Mouse (Mus musculus) kidney, adult 2 months (tissue): ENCODE measurements at regions not wholly inside any gene's neighbourhood (a gene's known extent, or its start where the extent isn't known, plus 50 kb on each side); places are given as distances from the start of the nearest gene placed in this dataset.

Experiments used
- DNase-seq: peaks from one replicate; pipeline ENCODE4 v3.0.0; 2021
- H3K27ac ChIP-seq: fragments of 200-500 bp; 2 replicates; pipeline ENCODE4 v1.5.1; 2012; ENCODE audit warnings: low read depth, low read length, control low read depth, inconsistent platforms; ENCODE audit not compliant: insufficient read depth
- H3K27me3 ChIP-seq: fragments of 200-500 bp; replicated peaks from 2 replicates; pipeline ENCODE4 v1.6.1; 2012; ENCODE audit warnings: mild to moderate bottlenecking, moderate library complexity, low read length, inconsistent platforms; ENCODE audit not compliant: control insufficient read depth, insufficient read depth
- H3K36me3 ChIP-seq: fragments of 200-500 bp; 2 replicates; pipeline ENCODE4 v1.6.1; 2012; ENCODE audit warnings: mild to moderate bottlenecking, moderate library complexity, low read length, inconsistent platforms; ENCODE audit not compliant: control insufficient read depth, insufficient read depth
- H3K4me1 ChIP-seq: fragments of 200-500 bp; 2 replicates; pipeline ENCODE4 v1.6.1; 2011; ENCODE audit warnings: low read length; ENCODE audit not compliant: control insufficient read depth, insufficient read depth
- H3K4me3 ChIP-seq: fragments of 200-500 bp; 2 replicates; pipeline ENCODE4 v1.5.1; 2011; ENCODE audit warnings: mild to moderate bottlenecking, low read depth, low read length, control low read depth; ENCODE audit not compliant: insufficient read depth
- CTCF ChIP-seq: fragments of 200-500 bp; conservative IDR thresholded peaks from 2 replicates; pipeline ENCODE4 v1.5.1; 2011; ENCODE audit warnings: low read depth, mild to moderate bottlenecking, control low read depth, low read length, moderate library complexity, mixed read lengths; ENCODE audit not compliant: insufficient read depth, insufficient read length
- POLR2A ChIP-seq: fragments of 200-500 bp; IDR thresholded peaks from one replicate; pipeline ENCODE4 v1.6.1; 2011; ENCODE audit warnings: low read depth, low read length, control low read depth
- WGBS: fragments of 180-500 bp; shearing (Covaris S2); methylation state at CpG from one replicate; pipeline ENCODE4 v1.1.7; 2018; 5-methylcytosine and 5-hydroxymethylcytosine counted together

DNA sequence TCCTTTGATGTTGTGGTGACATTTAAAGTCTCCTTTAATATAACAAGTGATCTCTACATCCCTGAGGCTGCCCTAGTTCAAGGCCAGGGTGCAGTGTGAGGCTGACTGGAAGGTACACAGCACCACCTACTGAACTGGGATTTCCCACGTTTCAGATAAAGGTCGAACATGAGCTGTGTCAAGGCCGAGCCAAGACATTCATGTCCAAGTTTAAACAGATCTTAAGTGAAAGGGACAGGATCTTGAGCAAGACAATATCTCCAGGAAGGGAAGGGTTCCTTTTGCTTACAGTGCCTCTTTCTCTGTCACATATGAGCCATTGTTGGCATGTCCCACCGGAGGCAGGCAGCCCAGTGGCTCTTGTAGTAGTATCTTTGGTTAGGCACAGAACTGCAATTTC is 343.0 kb downstream of the Mctp2 start:
- no peaks in the 10 kb centered on the region for H3K36me3 ChIP-seq
- no peaks in the 10 kb centered on the region for H3K27me3 ChIP-seq
- no peaks in the 10 kb centered on the region for H3K4me1 ChIP-seq
- H3K27ac ChIP-seq, result no peak overlapping the region
- 60% methylated on average over 4 of the region's 4 CpGs for WGBS
- no peak overlapping the region for H3K4me3 ChIP-seq
- TF ChIP-seq CTCF (peak; percentile 46), POLR2A (no peak)
- peak; percentile 74 for DNase-seq

- no peak overlapping the region for H3K4me3 ChIP-seq
- TF ChIP-seq POLR2A (no peak), CTCF (no peak)
- WGBS, result 87% methylated on average over 3 of the region's 3 CpGs
- H3K27me3 ChIP-seq, result no peaks in the 10 kb centered on the region
- no peak overlapping the region for H3K27ac ChIP-seq
- no peaks in the 10 kb centered on the region for H3K36me3 ChIP-seq
- DNase-seq, result no peak
- no peaks in the 10 kb centered on the region for H3K4me1 ChIP-seq
Observed at GRCm38 (mm10) chr7:71962851-71963250, 343.6 kb downstream of the Mctp2 start.

- WGBS, result 3% methylated on average over 11 of the region's 11 CpGs
- Histone ChIP-seq H3K36me3 (no peaks in the 10 kb centered on the region), H3K27me3 (no peaks in the 10 kb centered on the region), H3K27ac (peak overlapping the region; percentile 49; the same call in 1 of the 2 replicates), H3K4me3 (no peak overlapping the region), H3K4me1 (no peaks in the 10 kb centered on the region)
- TF ChIP-seq CTCF (no peak), POLR2A (no peak)
- peak; percentile 85 for DNase-seq
Observed at GRCm38 (mm10) chr7:71960453-71961230, 345.8 kb downstream of the Mctp2 start.

- 79% methylated on average over 6 of the region's 6 CpGs for WGBS
- Histone ChIP-seq H3K27ac (no peak overlapping the region), H3K36me3 (no peaks in the 10 kb centered on the region), H3K27me3 (no peaks in the 10 kb centered on the region), H3K4me3 (no peak overlapping the region), H3K4me1 (no peaks in the 10 kb centered on the region)
- peak; percentile 21 for DNase-seq
- TF ChIP-seq POLR2A, result no peak
- no peak for TF ChIP-seq CTCF
Observed at GRCm38 (mm10) chr7:71946548-71946947, 359.9 kb downstream of the Mctp2 start.

DNA sequence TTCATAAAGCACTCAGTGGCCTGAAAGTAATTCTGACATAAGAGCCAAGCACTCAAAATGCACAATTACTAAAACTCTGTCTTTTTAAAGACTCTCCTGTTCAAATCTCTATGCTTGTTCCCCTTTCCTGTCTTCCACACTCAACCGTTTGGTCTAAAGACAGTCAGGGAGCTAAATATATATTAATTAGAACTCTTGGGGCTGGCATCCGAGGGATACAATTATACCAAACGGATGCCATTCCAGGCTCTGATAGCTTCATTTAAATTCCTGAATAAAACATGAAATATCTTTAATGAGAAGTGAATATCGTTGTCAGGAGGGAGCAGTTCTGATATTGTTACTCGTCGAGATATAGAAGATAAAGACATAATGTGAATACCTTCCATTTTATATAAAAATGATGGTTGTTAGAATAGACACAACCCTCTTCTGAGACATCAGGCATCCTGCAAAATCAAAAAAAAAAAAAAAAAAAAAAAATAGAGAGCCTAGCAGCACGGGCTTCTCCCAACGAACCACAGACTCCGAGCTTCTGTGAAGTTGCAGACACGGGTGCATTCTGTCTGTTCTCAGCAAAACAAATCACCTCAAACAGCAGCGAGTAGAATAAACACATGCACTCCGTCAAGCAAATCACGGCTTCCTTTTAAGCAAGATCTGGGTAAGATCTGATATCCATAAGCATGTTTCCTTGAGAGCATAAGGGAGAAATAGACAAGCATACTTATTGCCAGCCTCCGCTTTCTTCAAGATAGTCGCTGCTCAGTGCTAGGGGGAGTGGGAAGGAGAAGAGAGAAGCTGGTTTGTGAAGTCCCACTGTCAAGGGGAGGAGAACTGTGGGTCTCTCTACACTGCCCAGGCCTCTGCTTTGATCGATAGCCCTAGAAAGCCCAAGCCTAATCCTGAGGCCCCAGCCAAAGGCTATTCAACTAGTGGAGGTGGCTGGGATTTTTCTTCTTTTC is 363.0 kb downstream of the Mctp2 start:
- 53% methylated on average over 16 of the region's 16 CpGs for WGBS
- Histone ChIP-seq H3K4me1 (no peaks in the 10 kb centered on the region), H3K27ac (no peak overlapping the region), H3K36me3 (no peaks in the 10 kb centered on the region), H3K27me3 (no peaks in the 10 kb centered on the region), H3K4me3 (no peak overlapping the region)
- no peak for DNase-seq
- no peak for TF ChIP-seq CTCF

- no peak for DNase-seq
- H3K27me3 ChIP-seq, result no peaks in the 10 kb centered on the region
- 65% methylated on average over 3 of the region's 3 CpGs for WGBS
- H3K4me1 ChIP-seq, result no peaks in the 10 kb centered on the region
- H3K4me3 ChIP-seq, result no peak overlapping the region
- TF ChIP-seq CTCF (no peak), POLR2A (no peak)
- no peak overlapping the region for H3K27ac ChIP-seq
- H3K36me3 ChIP-seq, result no peaks in the 10 kb centered on the region
Observed at GRCm38 (mm10) chr7:71937731-71938130, 368.7 kb downstream of the Mctp2 start.

DNA sequence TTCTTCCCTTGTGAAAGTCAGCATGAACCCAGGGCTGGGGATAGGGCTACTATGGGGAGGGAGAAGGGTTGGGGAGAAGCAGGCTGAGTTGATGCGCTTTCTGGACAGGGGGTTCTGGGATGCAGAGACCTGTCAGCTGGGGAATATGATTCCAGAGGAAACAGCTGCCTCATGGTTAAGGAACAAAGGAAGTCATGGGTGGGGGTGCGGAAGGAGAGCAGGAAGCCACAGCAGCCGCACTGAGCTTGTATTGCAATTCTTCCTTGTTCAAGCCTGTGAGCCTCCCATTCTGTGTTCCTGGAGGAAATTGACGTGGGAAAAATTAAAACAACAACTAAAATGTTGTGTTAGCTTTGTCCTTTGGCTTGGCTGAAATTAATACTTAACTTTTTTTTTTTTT is 369.7 kb downstream of the Mctp2 start:
- H3K4me1 ChIP-seq, result no peaks in the 10 kb centered on the region
- H3K36me3 ChIP-seq, result no peaks in the 10 kb centered on the region
- H3K27ac ChIP-seq, result peak overlapping the region; percentile 56; the same call in 1 of the 2 replicates
- no peak for TF ChIP-seq POLR2A
- no peak for TF ChIP-seq CTCF
- no peaks in the 10 kb centered on the region for H3K27me3 ChIP-seq
- 67% methylated on average over 4 of the region's 4 CpGs for WGBS
- H3K4me3 ChIP-seq, result no peak overlapping the region
- peak; percentile 63 for DNase-seq
